Mouse (Mus musculus): ENCODE data around the gene Tm4sf19.

The Tm4sf19 gene

GRCm38 (mm10) chr16:32400267-32400666 lies at the start of gene Tm4sf19:
TSS of gene Tm4sf19 (plus strand) at chr16:32400506.
- no peak for DNase-seq (ENCODE audit: low spot score)

GRCm38 (mm10) chr16:32350776-32351175 lies 49.5 kb upstream of the Tm4sf19 start:
- no peak for DNase-seq (ENCODE audit: low spot score)

- no peak for DNase-seq (ENCODE audit: low spot score)
Observed at GRCm38 (mm10) chr16:32363530-32363929, 36.8 kb upstream of the Tm4sf19 start.

- DNase-seq (ENCODE audit: low spot score) = no peak
Observed at GRCm38 (mm10) chr16:32371351-32371750, 29.0 kb upstream of the Tm4sf19 start.

GRCm38 (mm10) chr16:32379575-32379974 lies 20.7 kb upstream of the Tm4sf19 start:
- no peak for DNase-seq (ENCODE audit: low spot score)

- DNase-seq (ENCODE audit: low spot score) = no peak
Observed at GRCm38 (mm10) chr16:32382901-32383300, 17.4 kb upstream of the Tm4sf19 start.

GRCm38 (mm10) chr16:32384885-32385284 lies 15.4 kb upstream of the Tm4sf19 start:
- DNase-seq (ENCODE audit: low spot score) = no peak

- DNase-seq (ENCODE audit: low spot score) = no peak
Observed at GRCm38 (mm10) chr16:32386826-32387225, 13.5 kb upstream of the Tm4sf19 start.

GRCm38 (mm10) chr16:32389049-32389448 lies 11.3 kb upstream of the Tm4sf19 start:
- DNase-seq (ENCODE audit: low spot score) = no peak

- no peak for DNase-seq (ENCODE audit: low spot score)
Observed at GRCm38 (mm10) chr16:32389841-32390240, 10.5 kb upstream of the Tm4sf19 start.

GRCm38 (mm10) chr16:32390882-32391281 lies 9.4 kb upstream of the Tm4sf19 start:
- DNase-seq (ENCODE audit: low spot score) = no peak

GRCm38 (mm10) chr16:32395679-32396540 lies 4.4 kb upstream of the Tm4sf19 start:
- no peak for DNase-seq (ENCODE audit: low spot score)

GRCm38 (mm10) chr16:32396541-32396835 lies 3.8 kb upstream of the Tm4sf19 start:
- no peak for DNase-seq (ENCODE audit: low spot score)

- DNase-seq (ENCODE audit: low spot score) = no peak
Observed at GRCm38 (mm10) chr16:32398206-32398605, 2.1 kb upstream of the Tm4sf19 start.

- no peak for DNase-seq (ENCODE audit: low spot score)
Observed at GRCm38 (mm10) chr16:32401335-32401965, 1.1 kb downstream of the Tm4sf19 start.

- no peak for DNase-seq (ENCODE audit: low spot score)
Observed at GRCm38 (mm10) chr16:32402818-32403217, 2.5 kb downstream of the Tm4sf19 start.

- no peak for DNase-seq (ENCODE audit: low spot score)
Observed at GRCm38 (mm10) chr16:32405716-32406115, 5.4 kb downstream of the Tm4sf19 start.

GRCm38 (mm10) chr16:32406671-32407070 lies 6.4 kb downstream of the Tm4sf19 start:
- DNase-seq (ENCODE audit: low spot score) = no peak

GRCm38 (mm10) chr16:32407730-32408129 lies 7.4 kb downstream of the Tm4sf19 start:
- no peak for DNase-seq (ENCODE audit: low spot score)

- no peak for DNase-seq (ENCODE audit: low spot score)
Observed at GRCm38 (mm10) chr16:32417457-32417856, 17.2 kb downstream of the Tm4sf19 start.

GRCm38 (mm10) chr16:32419517-32420483 lies 19.5 kb downstream of the Tm4sf19 start, which contains the start of gene Tctex1d2:
TSS of gene Tctex1d2 (plus strand) at chr16:32419702.
- DNase-seq (ENCODE audit: low spot score) = peak; percentile 94

GRCm38 (mm10) chr16:32427506-32427905 lies 27.2 kb downstream of the Tm4sf19 start:
- DNase-seq (ENCODE audit: low spot score) = no peak

Measured in ovary, postnatal 36 days (tissue).